Mouse (Mus musculus): ENCODE data around the gene Nme9.

- TF ChIP-seq CTCF (IDR thresholded peaks at IDR 0.05; ENCODE audit: extremely low read depth, insufficient read depth, low read length) = no peak
- no peak for TF ChIP-seq POLR2A (IDR thresholded peaks at IDR 0.05; ENCODE audit: extremely low read depth, insufficient read depth, low read length)
Measured at GRCm38 (mm10) chr9:99459730-99460129, 8.5 kb downstream of the Nme9 start.
